Mouse (Mus musculus) brown adipose tissue, adult 24 weeks (tissue): ENCODE results near the gene Lpar1. TPM values are rescaled to one million over a fixed set of nuclear protein-coding genes. Genes with fewer than 3 reads are reported as not detected.
"Not testable (repeated sequence)": the region's sequence is repeated elsewhere in the genome, so short reads cannot be mapped to it uniquely, and the experiment has no call there.

Source experiments
- H3K27ac ChIP-seq: fragments of 200-500 bp; replicated peaks from 2 replicates; pipeline ENCODE4 v1.5.1; 2012; ENCODE audit warnings: low read depth, mild to moderate bottlenecking, low read length
- H3K4me1 ChIP-seq: fragments of 200-500 bp; 2 replicates; pipeline ENCODE4 v1.6.1; 2012; ENCODE audit warnings: low read length, mixed read lengths; ENCODE audit not compliant: control insufficient read depth, insufficient read depth, insufficient read length
- H3K4me3 ChIP-seq: fragments of 200-500 bp; 2 replicates; pipeline ENCODE4 v1.5.1; 2012; ENCODE audit warnings: low read depth, mild to moderate bottlenecking, low read length, moderate library complexity; ENCODE audit not compliant: insufficient read depth
- polyA plus RNA-seq: library from polyadenylated mRNA; stranded (reverse); fragments of >200 nt; gene quantifications from 2 replicates; pipeline ENCODE4 v1.2.4, GENCODE M21; 2012; ENCODE audit not compliant: missing spikeins, insufficient read depth, insufficient read length

Gene Lpar1
- polyA plus RNA-seq, 1 experiment, result 5.1 TPM

DNA sequence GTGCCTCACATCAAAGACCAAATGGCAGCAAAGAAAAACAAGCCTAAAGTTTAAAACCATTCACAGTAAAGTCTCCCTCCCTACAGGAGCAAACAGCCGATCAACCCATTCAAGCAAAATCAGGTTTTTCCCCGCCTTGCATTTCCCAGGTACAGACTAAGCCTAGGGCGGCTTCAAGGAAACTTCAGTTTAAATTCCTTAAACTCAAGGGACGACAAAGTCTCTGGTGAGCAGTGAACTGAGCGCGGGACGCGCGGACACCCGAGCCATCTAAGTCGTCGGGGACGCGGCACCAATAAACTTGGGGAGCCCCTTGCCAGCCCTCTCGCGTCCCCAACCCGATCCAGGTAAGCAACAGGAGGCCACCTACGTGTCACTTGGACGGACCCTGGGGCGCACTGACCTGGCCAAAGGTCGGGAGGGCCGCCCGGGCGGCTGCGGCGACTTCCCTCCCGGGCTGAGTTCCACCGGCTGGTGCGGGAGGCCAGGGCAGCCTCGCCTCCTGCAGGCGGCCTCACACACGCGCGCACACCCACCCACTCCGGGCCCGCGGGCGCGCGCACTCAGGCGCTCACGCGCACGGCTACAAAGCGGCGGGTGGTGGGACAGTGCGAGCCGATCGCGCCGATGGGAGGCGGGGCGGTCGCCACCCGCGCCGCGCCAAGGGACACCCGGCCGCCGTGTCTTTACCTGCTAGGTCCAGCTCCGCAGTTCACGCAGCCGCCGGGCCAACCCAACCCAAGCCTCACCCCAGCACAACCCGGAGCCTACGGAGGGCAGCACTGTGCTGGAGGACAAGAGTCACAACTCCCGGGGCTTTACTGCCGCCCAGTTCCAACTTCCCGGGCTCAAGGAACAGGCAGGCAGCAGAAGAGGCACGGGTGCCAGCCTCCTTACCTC is 717 bp downstream of the Lpar1 start:
- Histone ChIP-seq H3K4me3 (peak overlapping the region; percentile 66), H3K4me1 (no peaks in the 10 kb centered on the region), H3K27ac (peak overlapping the region; percentile 19)

DNA sequence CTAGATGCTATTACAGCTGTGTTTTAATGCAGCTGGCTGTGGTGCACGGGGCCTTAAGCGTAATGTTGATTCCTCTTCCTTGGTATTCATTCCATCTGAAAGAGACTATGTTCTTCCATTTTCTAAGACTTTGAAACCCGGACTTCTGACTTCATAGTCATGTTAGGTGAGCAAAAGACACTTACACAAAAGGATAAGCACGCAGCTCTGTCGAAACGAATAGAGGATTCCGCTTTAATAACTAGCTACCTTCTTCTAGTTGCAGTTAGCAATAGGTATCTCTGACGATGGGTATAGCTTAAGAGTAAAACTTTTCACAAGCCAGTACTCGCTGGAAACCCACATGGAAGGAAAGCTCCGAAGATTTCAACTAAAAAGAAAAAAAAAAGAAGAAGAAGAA is 1.5 kb downstream of the Lpar1 start:
- H3K4me3 ChIP-seq, result peak overlapping the region; percentile 66
- H3K4me1 ChIP-seq, result no peaks in the 10 kb centered on the region
- H3K27ac ChIP-seq, result peak overlapping the region; percentile 19; the same call in 1 of the 2 replicates

DNA sequence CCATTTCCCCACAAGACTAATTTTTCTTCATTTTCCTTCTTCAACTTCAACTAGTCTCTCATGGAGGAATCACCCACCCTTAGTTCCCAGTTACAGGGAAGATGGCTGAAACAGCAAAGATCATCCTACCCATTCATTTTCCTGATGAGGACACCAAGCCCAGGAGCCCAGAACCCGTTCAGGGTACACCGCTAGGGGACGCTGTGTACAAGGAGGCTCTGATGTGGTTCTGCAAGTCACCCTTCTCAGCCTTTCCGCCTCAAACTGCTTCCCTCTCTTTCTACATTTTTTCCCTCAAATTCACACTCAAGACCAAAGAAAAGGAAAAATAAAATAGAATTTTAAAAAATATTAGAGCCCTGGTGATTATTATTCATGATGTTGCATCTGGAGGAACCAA is 1.9 kb downstream of the Lpar1 start:
- Histone ChIP-seq H3K4me3 (0 out of 2 replicates have a peak overlapping the region, but pooled peaks have one; percentile 66), H3K27ac (no peak overlapping the region), H3K4me1 (no peaks in the 10 kb centered on the region)

DNA sequence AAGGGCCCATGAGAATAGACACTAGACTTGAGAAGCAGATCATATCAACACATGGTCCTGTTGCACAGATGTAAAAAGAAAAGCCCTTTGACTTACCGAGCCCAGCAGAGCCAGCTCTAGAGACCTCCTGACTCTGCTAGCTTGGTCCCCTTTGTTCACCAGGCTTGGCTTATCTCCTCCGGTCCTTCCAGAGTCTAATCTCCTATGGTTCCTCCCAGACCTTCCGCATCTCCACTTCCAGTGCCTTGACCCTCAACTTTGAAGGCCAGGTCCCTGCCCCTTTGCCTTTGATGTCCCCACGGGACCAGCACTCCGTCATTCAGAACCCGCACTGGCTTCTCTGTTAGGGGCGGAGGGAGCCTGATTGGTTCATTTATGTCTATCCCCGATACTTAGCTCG is 6.0 kb downstream of the Lpar1 start:
- H3K4me1 ChIP-seq, result no peaks in the 10 kb centered on the region
- H3K27ac ChIP-seq, result no peak overlapping the region
- H3K4me3 ChIP-seq, result no peak overlapping the region

DNA sequence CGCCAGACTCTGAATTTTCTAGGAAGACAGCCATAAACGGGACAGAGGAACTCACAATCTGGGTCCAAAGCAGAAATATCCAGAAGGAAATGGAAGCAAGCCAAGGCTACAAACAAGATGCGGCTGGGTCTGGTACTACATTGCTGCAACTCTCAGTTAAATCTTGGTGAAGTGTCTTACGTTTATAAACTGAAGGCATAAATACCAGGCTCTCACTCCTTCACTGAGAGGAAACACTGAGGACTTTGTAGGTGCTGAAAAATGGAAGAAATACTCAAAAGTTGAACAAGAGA is 6.5 kb downstream of the Lpar1 start:
- Histone ChIP-seq H3K27ac (no peak overlapping the region), H3K4me3 (no peak overlapping the region), H3K4me1 (no peaks in the 10 kb centered on the region)

DNA sequence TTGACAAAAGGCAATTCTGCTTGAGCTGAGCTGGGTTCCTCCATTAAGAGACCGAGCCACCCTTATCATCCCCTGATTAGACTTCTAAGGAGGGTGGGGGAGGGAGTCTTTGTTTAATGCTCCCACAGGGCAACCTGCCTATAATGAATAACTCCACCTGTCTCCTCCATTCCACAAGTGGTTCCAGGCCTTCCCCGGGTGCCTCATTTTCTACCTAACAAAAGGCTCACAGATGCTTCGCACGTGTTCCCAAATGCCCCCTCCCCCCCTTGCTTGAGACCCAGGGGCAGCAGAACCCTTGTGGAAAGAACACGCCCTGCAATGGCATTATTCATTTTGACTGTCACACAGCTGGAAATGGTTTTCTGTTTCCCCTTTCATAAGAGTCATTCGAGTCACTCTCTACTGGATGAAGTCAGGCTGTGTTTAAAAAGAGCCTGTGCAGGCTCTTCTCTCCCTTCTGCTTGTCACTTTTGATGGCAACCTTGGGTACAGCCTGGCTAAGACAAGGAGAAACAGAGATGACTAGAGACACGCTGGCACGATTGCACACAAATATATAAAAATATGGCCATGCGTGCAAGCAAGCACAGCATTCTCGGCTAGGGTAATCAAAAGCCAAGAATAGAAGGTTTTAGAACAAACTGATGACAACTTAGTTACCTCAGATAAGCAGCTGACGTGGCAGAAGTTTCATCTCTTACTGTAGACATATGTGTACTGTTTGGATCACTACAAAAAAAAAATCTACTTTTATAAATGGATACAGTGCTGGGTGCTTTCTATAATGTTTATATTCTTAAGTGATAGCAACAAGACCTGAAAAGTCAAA is 7.0 kb downstream of the Lpar1 start:
- H3K27ac ChIP-seq, result no peak overlapping the region
- H3K4me1 ChIP-seq, result no peaks in the 10 kb centered on the region
- no peak overlapping the region for H3K4me3 ChIP-seq

DNA sequence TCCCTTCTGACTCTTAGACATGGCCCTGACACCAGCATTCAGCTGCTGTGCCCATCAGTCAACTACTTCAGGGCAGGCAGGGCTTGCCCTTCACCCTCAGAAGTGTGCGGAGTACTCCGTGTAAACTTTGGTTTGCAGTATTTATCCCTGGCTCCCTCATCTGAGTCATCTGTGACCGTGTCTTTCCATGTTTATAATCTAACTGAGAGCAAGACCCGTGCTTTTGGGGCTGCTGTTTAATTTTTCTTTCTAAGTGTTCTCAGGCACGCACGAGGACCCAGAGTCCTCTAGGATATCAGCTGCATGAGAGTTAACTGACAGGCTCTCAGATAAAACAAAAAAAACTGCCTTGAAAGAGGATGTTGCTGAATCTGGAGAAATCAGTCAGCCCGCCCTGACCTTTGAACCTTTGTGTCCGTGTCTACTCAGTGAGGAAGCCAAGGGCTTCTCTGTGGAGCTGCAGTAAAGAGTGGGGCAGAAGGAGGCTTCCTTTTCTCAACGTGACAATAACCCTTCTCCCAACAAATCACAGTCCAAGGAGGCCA is 7.7 kb downstream of the Lpar1 start:
- Histone ChIP-seq H3K4me3 (no peak overlapping the region), H3K4me1 (no peaks in the 10 kb centered on the region), H3K27ac (no peak overlapping the region)

DNA sequence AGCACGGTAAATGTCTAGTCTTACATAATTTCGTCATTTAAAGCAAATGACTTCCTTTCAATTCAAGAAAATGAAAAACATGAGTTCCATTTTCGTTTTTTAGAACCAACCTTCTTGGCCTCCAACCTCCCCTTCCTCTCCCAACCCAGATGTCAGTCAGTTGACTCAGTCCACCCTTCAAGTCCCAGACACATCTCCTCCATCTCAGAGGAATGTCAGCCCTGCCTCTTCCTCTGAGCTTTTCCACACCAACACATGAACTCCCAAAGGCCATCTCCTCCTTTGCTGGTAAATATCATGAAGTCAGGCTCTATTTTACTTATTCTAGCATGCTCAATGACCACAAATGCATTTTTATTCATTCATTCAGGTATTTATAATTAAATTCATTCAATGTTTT is 10.5 kb downstream of the Lpar1 start:
- Histone ChIP-seq H3K4me1 (no peaks in the 10 kb centered on the region), H3K4me3 (no peak overlapping the region), H3K27ac (no peak overlapping the region)

DNA sequence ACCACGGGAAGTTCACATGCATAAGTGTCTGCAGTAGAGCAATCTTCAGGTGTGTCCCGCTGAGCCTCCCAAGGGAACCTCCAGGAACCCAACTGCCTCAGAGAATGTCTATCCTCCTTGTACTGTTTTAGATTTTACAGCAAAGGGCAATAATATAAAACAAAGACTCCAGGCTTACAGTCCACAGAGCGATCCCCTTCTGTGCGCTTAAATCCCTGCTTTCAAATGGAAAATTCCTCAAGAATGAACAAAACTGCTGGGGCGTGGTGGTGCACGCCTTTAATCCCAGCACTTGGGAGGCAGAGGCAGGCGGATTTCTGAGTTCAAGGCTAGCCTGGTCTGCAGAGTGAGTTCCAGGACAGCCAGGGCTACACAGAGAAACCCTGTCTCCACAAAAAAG is 11.0 kb downstream of the Lpar1 start:
- not testable (repeated sequence) for H3K4me1 ChIP-seq, H3K4me3 ChIP-seq, H3K27ac ChIP-seq

DNA sequence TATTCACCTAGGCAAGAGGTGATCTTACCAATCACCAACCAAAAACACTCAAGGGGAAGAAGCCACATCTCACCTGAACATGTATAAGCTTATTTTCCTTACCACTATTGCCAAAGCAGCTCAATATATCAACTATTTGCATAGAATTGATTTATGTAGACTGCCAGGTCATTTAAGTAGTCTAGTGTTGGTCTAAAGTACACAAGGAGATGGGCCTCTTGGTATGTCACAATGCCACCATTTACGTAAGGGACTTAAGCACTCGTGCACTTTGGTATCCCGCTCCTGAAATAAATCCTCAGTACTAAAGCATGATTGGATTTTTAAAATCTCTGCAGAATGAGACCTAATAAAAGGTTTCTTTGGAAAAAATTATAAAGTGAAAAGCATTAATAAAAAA is 12.9 kb downstream of the Lpar1 start:
- no peak overlapping the region for H3K27ac ChIP-seq
- H3K4me3 ChIP-seq, result no peak overlapping the region
- H3K4me1 ChIP-seq, result no peaks in the 10 kb centered on the region

DNA sequence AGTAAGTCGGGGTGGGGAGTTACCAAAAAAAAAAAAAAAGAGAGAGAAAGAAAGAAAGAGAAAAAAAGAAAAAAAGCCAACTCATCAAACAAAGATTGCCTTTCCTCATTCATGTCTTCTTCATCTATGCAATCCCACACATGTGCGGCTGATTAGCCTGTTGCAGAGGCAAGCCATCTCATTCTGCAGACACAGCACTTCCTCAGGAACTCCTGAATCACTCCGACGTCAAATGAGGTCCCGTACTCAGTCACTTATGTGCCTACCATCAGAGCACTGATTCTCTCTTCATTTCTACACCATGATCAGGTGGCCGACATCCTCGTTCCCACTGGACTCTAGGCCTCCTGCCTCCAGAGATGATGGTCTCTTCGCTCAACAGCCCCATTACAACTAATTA is 13.3 kb downstream of the Lpar1 start:
- Histone ChIP-seq H3K4me1 (no peaks in the 10 kb centered on the region), H3K27ac (no peak overlapping the region), H3K4me3 (no peak overlapping the region)

DNA sequence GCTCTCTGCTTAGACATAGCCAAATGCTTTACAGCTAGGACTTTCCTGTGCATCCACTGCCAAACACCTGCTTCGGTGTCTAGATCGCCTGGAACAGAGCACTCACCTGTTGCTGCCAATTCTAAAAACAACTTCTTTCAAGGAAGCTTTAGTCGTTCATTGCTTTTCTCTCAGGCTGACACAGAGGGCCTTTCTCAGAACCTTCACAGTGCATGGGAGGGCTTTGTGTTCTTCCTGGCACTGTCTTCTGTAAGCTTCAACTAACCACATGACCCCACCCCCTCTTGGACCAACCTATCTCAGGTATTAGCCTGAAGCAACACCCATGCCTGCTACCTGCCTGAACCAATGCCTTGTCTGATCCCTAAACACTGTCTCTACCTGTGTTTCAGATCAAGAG is 15.0 kb downstream of the Lpar1 start:
- no peak overlapping the region for H3K27ac ChIP-seq
- H3K4me3 ChIP-seq, result no peak overlapping the region
- no peaks in the 10 kb centered on the region for H3K4me1 ChIP-seq

DNA sequence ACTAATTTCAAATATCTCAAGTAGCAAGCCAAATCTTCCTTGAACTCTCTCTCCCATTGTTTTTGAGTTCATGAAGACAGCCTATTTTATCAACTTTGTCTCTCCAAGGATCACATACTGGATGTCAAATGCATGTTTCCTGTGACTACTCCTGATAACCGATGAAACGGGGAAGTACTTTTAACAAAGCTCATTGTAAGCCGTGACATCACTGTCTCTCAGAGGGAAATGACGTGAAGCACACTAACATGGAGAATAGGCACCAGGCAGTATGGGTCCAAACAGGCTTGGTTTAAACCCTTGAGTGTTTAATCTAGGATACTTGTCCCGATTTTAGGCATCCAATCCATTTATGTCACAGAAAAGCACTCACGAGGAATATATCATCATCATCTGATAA is 17.9 kb downstream of the Lpar1 start:
- Histone ChIP-seq H3K4me3 (no peak overlapping the region), H3K4me1 (no peaks in the 10 kb centered on the region), H3K27ac (no peak overlapping the region)

DNA sequence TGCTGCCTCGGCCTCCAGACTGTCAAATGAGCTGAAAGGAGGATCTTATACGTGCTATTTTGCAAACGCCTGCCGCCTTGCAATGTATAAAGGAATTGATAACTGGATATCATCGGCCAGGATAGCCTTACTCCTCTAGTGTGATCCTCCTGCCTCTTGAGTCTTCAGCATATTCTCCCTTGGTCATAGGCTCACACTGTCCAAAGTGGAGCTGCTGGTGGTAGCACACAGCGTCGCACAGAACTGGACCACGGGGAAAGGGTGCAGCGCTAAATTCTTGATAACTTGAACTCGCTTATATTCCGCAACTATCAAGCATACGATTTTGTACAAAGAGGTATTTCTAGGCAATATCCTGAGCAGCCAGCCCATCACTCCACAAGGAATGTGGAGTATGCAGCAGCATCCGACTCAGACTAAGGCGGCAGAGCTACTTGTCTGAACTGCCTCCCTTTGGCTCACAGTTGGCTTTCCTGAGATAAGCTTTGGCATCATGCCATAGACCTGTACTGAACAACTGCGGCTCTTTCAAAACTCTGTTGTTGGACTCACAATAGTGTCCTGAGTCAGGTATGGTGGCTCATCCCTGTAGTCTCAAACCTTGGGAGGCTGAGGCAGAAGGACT is 18.9 kb downstream of the Lpar1 start:
- Histone ChIP-seq H3K4me3 (no peak overlapping the region), H3K4me1 (no peaks in the 10 kb centered on the region), H3K27ac (no peak overlapping the region)

DNA sequence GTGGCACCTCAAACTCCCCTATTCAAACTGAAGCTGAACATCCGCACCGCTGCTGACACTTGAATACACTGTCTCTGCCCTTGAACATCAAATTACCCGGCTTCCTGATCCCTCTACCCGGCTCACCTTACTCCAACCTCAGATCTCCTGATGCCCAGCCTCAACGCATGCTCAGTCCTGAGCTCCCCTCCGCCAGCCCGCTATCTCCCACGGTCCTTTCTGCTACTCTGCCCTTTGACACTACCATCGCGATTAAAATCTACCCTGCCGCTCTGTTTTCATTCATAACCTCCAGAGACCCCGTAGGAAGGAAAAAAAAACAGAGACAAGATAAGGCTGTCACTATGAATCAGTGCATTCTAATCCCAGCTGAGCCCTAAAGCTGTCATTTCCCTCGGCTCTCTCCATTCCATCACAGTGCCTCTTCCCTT is 19.5 kb downstream of the Lpar1 start:
- Histone ChIP-seq H3K27ac (no peak overlapping the region), H3K4me3 (no peak overlapping the region), H3K4me1 (no peaks in the 10 kb centered on the region)
